Comparison of ENCODE assay signal across 30 mouse cellular contexts in genomic region chr9:78059525-78060120, GRCm38 (mm10). TPM values are rescaled to one million over a fixed set of nuclear protein-coding genes. Genes with fewer than 3 reads are reported as not detected.
DNase-seq lines count a peak whose midpoint lies in the region; ATAC-seq lines count a peak whose summit lies in the region.
"Had no signal": no experiment of that assay in that cellular context is flagged by ENCODE, and none has a peak within 500 bp of the region (broad histone marks: within the 10 kb centered on the region; RNA-seq: fewer than 3 reads in every experiment).

No protein-coding gene starts in this region.

- H3K27me3 ChIP-seq in kidney, embryonic 14.5 days (ENCODE audit: control insufficient read depth, insufficient read depth, low read length), result no peaks in the 10 kb centered on the region
- no peaks in the 10 kb centered on the region for H3K27me3 ChIP-seq in liver, embryonic 11.5 days (replicated peaks; ENCODE audit: control insufficient read depth, insufficient read depth, low read length)
- H3K27me3 ChIP-seq: heart, embryonic 13.5 days; hindbrain, embryonic 12.5 days; liver, embryonic 15.5 days; midbrain, embryonic 13.5 days had no signal

- peak; percentile 35; the same call in 1 of the 2 replicates for ATAC-seq in kidney, embryonic 14.5 days (ENCODE audit: low FRiP score, low TSS enrichment)
- ATAC-seq in liver, embryonic 11.5 days (replicated peaks; ENCODE audit: low FRiP score), result peak; percentile 87
- peak; percentile 83 for ATAC-seq in megakaryocyte-erythroid progenitor cell, adult 5-6 weeks (replicated peaks; ENCODE audit: low FRiP score, low TSS enrichment, poor library complexity, severe bottlenecking)
- ATAC-seq: forebrain, postnatal 0 days; midbrain, embryonic 13.5 days had no signal

- H3K4me2 ChIP-seq in kidney, embryonic 14.5 days (replicated peaks; ENCODE audit: low read depth, low read length), result no peak overlapping the region
- no peak overlapping the region for H3K4me2 ChIP-seq in liver, embryonic 11.5 days
- H3K4me2 ChIP-seq: heart, embryonic 13.5 days; hindbrain, embryonic 12.5 days; liver, embryonic 15.5 days; midbrain, embryonic 13.5 days had no signal

- H3K9ac ChIP-seq in kidney, embryonic 14.5 days (ENCODE audit: low read depth, low read length), result no peak overlapping the region
- H3K9ac ChIP-seq in liver, embryonic 11.5 days (ENCODE audit: low read depth, low read length), result no peak overlapping the region
- H3K9ac ChIP-seq: forebrain, postnatal 0 days; heart, embryonic 13.5 days; hindbrain, embryonic 12.5 days; liver, embryonic 15.5 days; midbrain, embryonic 13.5 days had no signal

- H3K27ac ChIP-seq in kidney, embryonic 14.5 days (ENCODE audit: low read depth, low read length), result no peak overlapping the region; the same call in 1 of the 2 replicates
- H3K27ac ChIP-seq in liver, embryonic 11.5 days (ENCODE audit: low read depth, low read length), result no peak overlapping the region
- H3K27ac ChIP-seq: embryonic facial prominence, embryonic 10.5 days; forebrain, embryonic 10.5 days; heart, embryonic 13.5 days; hindbrain, embryonic 12.5 days; liver, embryonic 15.5 days; midbrain, embryonic 13.5 days had no signal

- H3K36me3 ChIP-seq in kidney, embryonic 14.5 days (ENCODE audit: control insufficient read depth, insufficient read depth, low read length), result no peaks in the 10 kb centered on the region
- no peaks in the 10 kb centered on the region for H3K36me3 ChIP-seq in liver, embryonic 11.5 days (ENCODE audit: control insufficient read depth, insufficient read depth, low read length)
- H3K36me3 ChIP-seq: embryonic facial prominence, embryonic 10.5 days; forebrain, embryonic 10.5 days; G1E; heart, embryonic 13.5 days; hindbrain, embryonic 12.5 days; liver, embryonic 15.5 days; midbrain, embryonic 13.5 days had no signal

- 68% methylated on average over 16 of the region's 16 CpGs for WGBS in kidney, embryonic 14.5 days
- WGBS in liver, embryonic 11.5 days, result 75% methylated on average over 16 of the region's 16 CpGs

- H3K9me3 ChIP-seq in kidney, embryonic 14.5 days (ENCODE audit: control insufficient read depth, low read length), result no peaks in the 10 kb centered on the region
- no peaks in the 10 kb centered on the region for H3K9me3 ChIP-seq in liver, embryonic 11.5 days (ENCODE audit: control insufficient read depth, low read length)
- H3K9me3 ChIP-seq: embryonic facial prominence, embryonic 10.5 days; forebrain, embryonic 10.5 days; G1E; heart, embryonic 13.5 days; hindbrain, embryonic 12.5 days; liver, embryonic 15.5 days; midbrain, embryonic 13.5 days had no signal

- no peaks in the 10 kb centered on the region for H3K4me1 ChIP-seq in kidney, embryonic 14.5 days (ENCODE audit: control insufficient read depth, insufficient read depth, low read length)
- H3K4me1 ChIP-seq in liver, embryonic 11.5 days (replicated peaks; ENCODE audit: control insufficient read depth, insufficient read depth, low read length), result peaks cover 10% of the 10 kb centered on the region
- H3K4me1 ChIP-seq: hindbrain, embryonic 12.5 days; midbrain, embryonic 13.5 days had no signal

- no peak for DNase-seq in kidney, adult 8-10 months
- peak; percentile 37 for DNase-seq in R1 (ENCODE audit: low read depth, low spot score)
- DNase-seq in liver, embryonic 11.5 days (ENCODE audit: low spot score), result no peak
- no peak for DNase-seq in thymus, postnatal 4 days
- DNase-seq in spleen, adult 18-20 months, result no peak
- DNase-seq: adrenal gland, postnatal 14 days; cerebellum, adult 9-11 months; forebrain, postnatal 0 days; gastrocnemius, postnatal 14 days; heart, adult 18-20 months; heart, postnatal 14 days; kidney, adult 11 months; kidney, postnatal 10 days; lung, postnatal 14 days; thymus, postnatal 14 days had no signal

- no peak overlapping the region for H3K4me3 ChIP-seq in kidney, embryonic 14.5 days (ENCODE audit: low read length)
- no peak overlapping the region for H3K4me3 ChIP-seq in liver, embryonic 11.5 days (ENCODE audit: low read depth, low read length)
- H3K4me3 ChIP-seq: embryonic facial prominence, embryonic 10.5 days; forebrain, embryonic 10.5 days; heart, embryonic 13.5 days; hindbrain, embryonic 12.5 days; liver, embryonic 15.5 days; midbrain, embryonic 13.5 days had no signal

RNA-seq across cellular contexts. Expression of gene Gcm1, which starts 7.9 kb away (rescaled TPM):
- 0.39 and 0.51 TPM in 2 replicates for polyA plus RNA-seq in kidney, embryonic 14.5 days (2014; fragmentation: Nextera tagmentation; extraction: Ambion mirVana)
- polyA plus RNA-seq in liver, embryonic 11.5 days (2014; fragmentation: Nextera tagmentation; extraction: Ambion mirVana), result not detected in 2 replicates
- total RNA-seq in megakaryocyte-erythroid progenitor cell, adult 5-6 weeks (2014; fragmentation: Nextera tagmentation), result not detected in 2 replicates
- not detected in 2 replicates for total RNA-seq in megakaryocyte-erythroid progenitor cell, adult 5-6 weeks (2017)
- total RNA-seq: adrenal gland, postnatal 14 days; forebrain, postnatal 0 days; gastrocnemius, postnatal 14 days; heart, adult 18-20 months; heart, postnatal 14 days; layer of hippocampus, adult 18-20 months; layer of hippocampus, postnatal 14 days; megakaryocyte, adult 5-6 weeks had no signal
- polyA plus RNA-seq: cortical plate, adult 2 months; forebrain, embryonic 10.5 days; forebrain, postnatal 0 days; G1E; heart, embryonic 13.5 days; hindbrain, embryonic 12.5 days; liver, embryonic 15.5 days; neural tube, embryonic 11.5 days; stomach, embryonic 14.5 days had no signal

RNA-seq across cellular contexts. Expression of gene Fbxo9, which starts 49.2 kb away (rescaled TPM):
- 34.6 and 43.9 TPM in 2 replicates for polyA plus RNA-seq in kidney, embryonic 14.5 days (2014; fragmentation: Nextera tagmentation; extraction: Ambion mirVana)
- polyA plus RNA-seq in liver, embryonic 11.5 days (2014; fragmentation: Nextera tagmentation; extraction: Ambion mirVana), result 56.1 and 56.6 TPM in 2 replicates
- total RNA-seq in megakaryocyte-erythroid progenitor cell, adult 5-6 weeks (2014; fragmentation: Nextera tagmentation), result 72.9 and 109 TPM in 2 replicates
- total RNA-seq in megakaryocyte-erythroid progenitor cell, adult 5-6 weeks (2017), result 69.2 and 112 TPM in 2 replicates

RNA-seq across cellular contexts. Expression of gene Ick, which starts 49.4 kb away (rescaled TPM):
- polyA plus RNA-seq in kidney, embryonic 14.5 days (2014; fragmentation: Nextera tagmentation; extraction: Ambion mirVana), result 19.6 and 29.3 TPM in 2 replicates
- polyA plus RNA-seq in liver, embryonic 11.5 days (2014; fragmentation: Nextera tagmentation; extraction: Ambion mirVana), result 15.9 and 16.7 TPM in 2 replicates
- total RNA-seq in megakaryocyte-erythroid progenitor cell, adult 5-6 weeks (2014; fragmentation: Nextera tagmentation), result 18.1 and 22.3 TPM in 2 replicates
- 15.4 and 17.1 TPM in 2 replicates for total RNA-seq in megakaryocyte-erythroid progenitor cell, adult 5-6 weeks (2017)

Comparison
In these comparisons a context has a peak if more than half of its experiments do, and no peak if none do; other contexts are left out.
1. ATAC-seq: peak in every context shown above with its lines; median percentile 87 in liver, embryonic 11.5 days; 83 in megakaryocyte-erythroid progenitor cell, adult 5-6 weeks; 35 in kidney, embryonic 14.5 days.